Mouse (Mus musculus): ENCODE results near the gene Plekha1.

DNA sequence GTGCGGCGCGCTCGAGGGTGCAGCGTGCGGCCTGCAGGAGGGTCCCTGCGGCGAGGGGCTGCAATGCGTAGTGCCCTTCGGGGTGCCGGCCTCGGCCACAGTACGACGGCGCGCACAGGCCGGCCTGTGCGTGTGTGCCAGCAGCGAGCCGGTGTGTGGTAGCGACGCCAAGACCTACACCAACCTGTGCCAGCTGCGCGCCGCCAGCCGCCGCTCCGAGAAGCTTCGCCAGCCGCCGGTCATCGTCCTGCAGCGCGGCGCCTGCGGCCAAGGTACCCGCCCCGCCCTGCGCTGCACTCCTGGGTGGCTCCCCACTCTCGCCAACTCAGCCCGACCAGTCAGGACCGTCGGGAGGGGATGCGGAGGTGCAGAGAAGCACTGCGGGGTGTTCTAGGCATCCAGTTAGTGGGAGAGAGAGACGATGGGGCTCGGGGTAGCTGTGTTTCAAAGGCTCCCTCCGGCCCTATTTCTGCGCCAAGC, 71.0 kb downstream of the Plekha1 start:
- TF ChIP-seq CTCF (IDR thresholded peaks at IDR 0.05; ENCODE audit: control insufficient read depth, insufficient read depth, insufficient read length) = no peak
- TF ChIP-seq USF1 (IDR thresholded peaks at IDR 0.05; ENCODE audit: low read depth) = no peak
- TF ChIP-seq MYOD1 (IDR thresholded peaks at IDR 0.05; ENCODE audit: control insufficient read depth, insufficient read length, low read depth) = no peak
- TF ChIP-seq MAX (IDR thresholded peaks at IDR 0.05) = no peak

All from C2C12 (cell line).